Mouse (Mus musculus): ENCODE measurements at regions not wholly inside any gene's neighbourhood (a gene's known extent, or its start where the extent isn't known, plus 50 kb on each side); places are given as distances from the start of the nearest gene placed in this dataset.

- POLR2A ChIA-PET = no interaction called here
- CTCF ChIA-PET = no interaction called here
Measured at GRCm38 (mm10) chr3:54443791-54444190, 82.9 kb downstream of the Postn start.

- POLR2A ChIA-PET = no interaction called here
- CTCF ChIA-PET = no interaction called here
Measured at GRCm38 (mm10) chr3:54446889-54447288, 86.0 kb downstream of the Postn start.

- POLR2A ChIA-PET = no interaction called here
Measured at GRCm38 (mm10) chr3:54457416-54457815, 96.5 kb downstream of the Postn start.

GRCm38 (mm10) chr3:54461366-54461765 lies 100.5 kb downstream of the Postn start:
- ChIA-PET POLR2A (no interaction called here), CTCF (no interaction called here)

More at GRCm38 (mm10) chr3:54457416-54457815, 96.5 kb downstream of the Postn start:
- CTCF ChIA-PET = no interaction called here

- ChIA-PET CTCF (interaction anchor here in 1 of 4 experiments (0.6 kb wide), 1 partner anchor 25 kb away, joined by 3 read pairs; no protein-coding TSS in a partner anchor), POLR2A (no interaction called here)
Measured at GRCm38 (mm10) chr3:54466097-54466496, 105.2 kb downstream of the Postn start.

- CTCF ChIA-PET = interaction anchor here in 1 of 4 experiments (0.7 kb wide), 1 partner anchor 57 kb away, joined by 3 read pairs; no protein-coding TSS in a partner anchor
- POLR2A ChIA-PET = interaction anchor here in 1 of 4 experiments (0.8 kb wide), 1 partner anchor 778 kb away, joined by 10 read pairs; no protein-coding TSS in a partner anchor
Measured at GRCm38 (mm10) chr3:54474209-54474608, 113.3 kb downstream of the Postn start.

- ChIA-PET POLR2A (no interaction called here), CTCF (no interaction called here)
Measured at GRCm38 (mm10) chr3:54475879-54476278, 115.0 kb downstream of the Postn start.

GRCm38 (mm10) chr3:54477986-54478385 lies 117.1 kb downstream of the Postn start:
- POLR2A ChIA-PET = no interaction called here
- CTCF ChIA-PET = no interaction called here

- POLR2A ChIA-PET = interaction anchor here in 1 of 4 experiments (0.6 to 0.8 kb wide), 2 partner anchors 9 to 83 kb away, joined by 3 to 4 read pairs; no protein-coding TSS in a partner anchor
- CTCF ChIA-PET = no interaction called here
Measured at GRCm38 (mm10) chr3:54480251-54480650, 119.3 kb downstream of the Postn start.

GRCm38 (mm10) chr3:54487346-54487745 lies 126.4 kb downstream of the Postn start:
- ChIA-PET POLR2A (no interaction called here), CTCF (no interaction called here)

- POLR2A ChIA-PET = interaction anchor here in 1 of 4 experiments (0.7 kb wide), 1 partner anchor 25 kb away, joined by 3 read pairs; no protein-coding TSS in a partner anchor
- CTCF ChIA-PET = interaction anchor here in 1 of 4 experiments (1.3 kb wide), 1 partner anchor 205 kb away, joined by 3 read pairs; the partner anchor contains the start of gene Supt20
Measured at GRCm38 (mm10) chr3:54487844-54488243, 126.9 kb downstream of the Postn start.

- ChIA-PET POLR2A (interaction anchor here in 1 of 4 experiments (0.7 kb wide), 1 partner anchor 916 kb away, joined by 3 read pairs; no protein-coding TSS in a partner anchor), CTCF (no interaction called here)
Measured at GRCm38 (mm10) chr3:54490249-54490900, 129.5 kb downstream of the Postn start.

- ChIA-PET CTCF (no interaction called here), POLR2A (no interaction called here)
Measured at GRCm38 (mm10) chr3:54493567-54493966, 132.7 kb downstream of the Postn start.

GRCm38 (mm10) chr3:54504997-54505396 lies 144.1 kb downstream of the Postn start:
- POLR2A ChIA-PET = no interaction called here

GRCm38 (mm10) chr3:54507575-54507974 lies 146.7 kb downstream of the Postn start:
- ChIA-PET CTCF (no interaction called here), POLR2A (no interaction called here)

More at GRCm38 (mm10) chr3:54504997-54505396, 144.1 kb downstream of the Postn start:
- CTCF ChIA-PET = no interaction called here

GRCm38 (mm10) chr3:54508906-54509305 lies 148.0 kb downstream of the Postn start:
- ChIA-PET POLR2A (no interaction called here), CTCF (no interaction called here)

- ChIA-PET POLR2A (no interaction called here), CTCF (interaction anchor here in 1 of 4 experiments (0.7 kb wide), 1 partner anchor 9 kb away, joined by 8 read pairs; no protein-coding TSS in a partner anchor)
Measured at GRCm38 (mm10) chr3:54517251-54517650, 156.3 kb downstream of the Postn start.

GRCm38 (mm10) chr3:54522716-54523115 lies 161.8 kb downstream of the Postn start:
- CTCF ChIA-PET = no interaction called here
- POLR2A ChIA-PET = no interaction called here

GRCm38 (mm10) chr3:54526618-54527017 lies 165.7 kb downstream of the Postn start:
- POLR2A ChIA-PET = interaction anchor here in 1 of 4 experiments (0.7 kb wide), 1 partner anchor 14 kb away, joined by 8 read pairs; no protein-coding TSS in a partner anchor
- CTCF ChIA-PET = interaction anchor here in 1 of 4 experiments (0.5 kb wide), 1 partner anchor 10 kb away, joined by 8 read pairs; no protein-coding TSS in a partner anchor

GRCm38 (mm10) chr3:54528292-54528691 lies 164.3 kb upstream of the Supt20 start:
- CTCF ChIA-PET = interaction anchor here in 3 of 4 experiments (0.6 to 1.5 kb wide), 5 partner anchors 16 to 175 kb away, joined by 3 to 7 read pairs (median 4); no protein-coding TSS in a partner anchor
- POLR2A ChIA-PET = no interaction called here

GRCm38 (mm10) chr3:54530251-54530650 lies 162.4 kb upstream of the Supt20 start:
- POLR2A ChIA-PET = no interaction called here
- CTCF ChIA-PET = no interaction called here

All from embryonic stem cell, embryonic (primary cell).